ENCODE assay signal across 9 mouse cellular contexts in genomic region chr1:80630179-80631149, GRCm38 (mm10).
DNase-seq lines count a peak whose midpoint lies in the region; ATAC-seq and TF ChIP-seq lines count a peak whose summit lies in the region.
"Had no signal": no experiment of that assay in that cellular context is flagged by ENCODE, and none has a peak within 500 bp of the region (broad histone marks: within the 10 kb centered on the region; RNA-seq: fewer than 3 reads in every experiment).

No protein-coding gene starts in this region.

- H3K9ac ChIP-seq in kidney, postnatal 0 days (ENCODE audit: low read depth, low read length): no peak overlapping the region
- no peak overlapping the region for H3K9ac ChIP-seq in kidney, embryonic 16.5 days (replicated peaks; ENCODE audit: low read length)
- no peak overlapping the region for H3K9ac ChIP-seq in embryonic facial prominence, embryonic 15.5 days
- no peak overlapping the region for H3K9ac ChIP-seq in neural tube, embryonic 11.5 days (ENCODE audit: low read length)

- H3K36me3 ChIP-seq in kidney, postnatal 0 days (ENCODE audit: insufficient read depth, low read length): no peaks in the 10 kb centered on the region
- H3K36me3 ChIP-seq in kidney, embryonic 16.5 days (ENCODE audit: insufficient read depth, low read length): no peaks in the 10 kb centered on the region
- no peaks in the 10 kb centered on the region for H3K36me3 ChIP-seq in embryonic facial prominence, embryonic 15.5 days
- H3K36me3 ChIP-seq in neural tube, embryonic 11.5 days (ENCODE audit: control insufficient read depth, insufficient read depth, low read length): no peaks in the 10 kb centered on the region

- H3K4me1 ChIP-seq in kidney, postnatal 0 days (replicated peaks; ENCODE audit: insufficient read depth, low read length): no peaks in the 10 kb centered on the region
- H3K4me1 ChIP-seq in kidney, embryonic 16.5 days (ENCODE audit: insufficient read depth, low read length): no peaks in the 10 kb centered on the region
- H3K4me1 ChIP-seq in embryonic facial prominence, embryonic 15.5 days: 0 out of 2 replicates have a peak, but pooled peaks cover 4% of the 10 kb centered on the region
- H3K4me1 ChIP-seq in neural tube, embryonic 11.5 days (ENCODE audit: control insufficient read depth, insufficient read depth, low read length): no peaks in the 10 kb centered on the region

- DNase-seq in kidney, postnatal 0 days (ENCODE audit: low spot score): peak; percentile 34
- DNase-seq in hindlimb bud, embryonic 11.5 days (ENCODE audit: extremely low spot score, low read depth, low spot score): peak; percentile 50
- DNase-seq in neural tube, embryonic 11.5 days (ENCODE audit: low spot score): peak; percentile 18
- DNase-seq in thymus, postnatal 10 days (ENCODE audit: low spot score in 2 of 2): no peak
- DNase-seq in thymus, postnatal 4 days: no peak
- DNase-seq: lung, postnatal 10 days had no signal

- H3K27ac ChIP-seq in kidney, postnatal 0 days: no peak overlapping the region
- no peak overlapping the region for H3K27ac ChIP-seq in kidney, embryonic 16.5 days (ENCODE audit: low read length)
- H3K27ac ChIP-seq in embryonic facial prominence, embryonic 15.5 days (replicated peaks): no peak overlapping the region
- no peak overlapping the region for H3K27ac ChIP-seq in neural tube, embryonic 11.5 days (ENCODE audit: low read depth, low read length)

- no peaks in the 10 kb centered on the region for H3K27me3 ChIP-seq in kidney, postnatal 0 days (ENCODE audit: insufficient read depth, low read length)
- H3K27me3 ChIP-seq in kidney, embryonic 16.5 days (ENCODE audit: insufficient read depth, low read length): no peaks in the 10 kb centered on the region
- no peaks in the 10 kb centered on the region for H3K27me3 ChIP-seq in embryonic facial prominence, embryonic 15.5 days
- no peaks in the 10 kb centered on the region for H3K27me3 ChIP-seq in neural tube, embryonic 11.5 days (ENCODE audit: control insufficient read depth, insufficient read depth, low read length)

- TF ChIP-seq CTCF in kidney, postnatal 0 days (IDR thresholded peaks at IDR 0.05; ENCODE audit: low read depth): no peak

- no peaks in the 10 kb centered on the region for H3K9me3 ChIP-seq in kidney, postnatal 0 days (replicated peaks; ENCODE audit: low read length)
- H3K9me3 ChIP-seq in kidney, embryonic 16.5 days (ENCODE audit: low read length): no peaks in the 10 kb centered on the region
- no peaks in the 10 kb centered on the region for H3K9me3 ChIP-seq in embryonic facial prominence, embryonic 15.5 days (replicated peaks)
- H3K9me3 ChIP-seq in neural tube, embryonic 11.5 days (ENCODE audit: control insufficient read depth, low read length): no peaks in the 10 kb centered on the region

- no peak for ATAC-seq in kidney, postnatal 0 days (replicated peaks; ENCODE audit: low FRiP score, low read depth)
- ATAC-seq in kidney, embryonic 16.5 days (ENCODE audit: low FRiP score, low TSS enrichment): no peak
- peak; percentile 43; the same call in 1 of the 2 replicates for ATAC-seq in embryonic facial prominence, embryonic 15.5 days (ENCODE audit: insufficient number of reproducible peaks, low FRiP score, low TSS enrichment, low read depth)
- peak; percentile 77 for ATAC-seq in neural tube, embryonic 11.5 days (ENCODE audit: insufficient read depth, low FRiP score, low TSS enrichment)
- ATAC-seq in megakaryocyte-erythroid progenitor cell, adult 5-6 weeks (replicated peaks; ENCODE audit: low FRiP score, low TSS enrichment, poor library complexity, severe bottlenecking): no peak

- 49% methylated on average over 5 of the region's 5 CpGs for WGBS in kidney, postnatal 0 days
- WGBS in kidney, embryonic 16.5 days: 57% methylated on average over 5 of the region's 5 CpGs
- WGBS in embryonic facial prominence, embryonic 15.5 days: 35% methylated on average over 5 of the region's 5 CpGs
- WGBS in neural tube, embryonic 11.5 days: 52% methylated on average over 5 of the region's 5 CpGs

- H3K4me3 ChIP-seq in kidney, postnatal 0 days (replicated peaks; ENCODE audit: low read depth, low read length): no peak overlapping the region
- H3K4me3 ChIP-seq in kidney, embryonic 16.5 days (ENCODE audit: low read length): no peak overlapping the region
- H3K4me3 ChIP-seq in embryonic facial prominence, embryonic 15.5 days (replicated peaks): no peak overlapping the region
- H3K4me3 ChIP-seq in neural tube, embryonic 11.5 days (ENCODE audit: low read depth, low read length): no peak overlapping the region

- no peak overlapping the region for H3K4me2 ChIP-seq in kidney, postnatal 0 days (ENCODE audit: low read length)
- H3K4me2 ChIP-seq in kidney, embryonic 16.5 days (replicated peaks; ENCODE audit: low read depth, low read length): no peak overlapping the region
- H3K4me2 ChIP-seq in embryonic facial prominence, embryonic 15.5 days (replicated peaks): no peak overlapping the region
- H3K4me2 ChIP-seq in neural tube, embryonic 11.5 days (ENCODE audit: low read depth): no peak overlapping the region

Comparison
In these comparisons a context has a peak if more than half of its experiments do, and no peak if none do; other contexts are left out.
1. ATAC-seq: peak in embryonic facial prominence, embryonic 15.5 days (single experiment) and neural tube, embryonic 11.5 days (single experiment); none in kidney, postnatal 0 days (single experiment), kidney, embryonic 16.5 days (single experiment) and megakaryocyte-erythroid progenitor cell, adult 5-6 weeks (single experiment).
2. DNase-seq: peak in kidney, postnatal 0 days (single experiment), hindlimb bud, embryonic 11.5 days (single experiment) and neural tube, embryonic 11.5 days (single experiment); none in thymus, postnatal 10 days (0 of 2) and thymus, postnatal 4 days (single experiment).